Mouse (Mus musculus) hindbrain, postnatal 0 days (tissue): ENCODE measurements around the gene Ldlrap1. TPM values are rescaled to one million over a fixed set of nuclear protein-coding genes. Genes with fewer than 3 reads are reported as not detected.

Experiments
- ATAC-seq: fragments of 200-750 bp; cut with Nextera tagmentation; 2 replicates; pipeline ENCODE4 v1.8.0; 2017; ENCODE audit warnings: mild to moderate bottlenecking, moderate TSS enrichment, moderate library complexity
- DNase-seq: peaks from one replicate; pipeline ENCODE4 v3.0.0-alpha.2; 2015; ENCODE audit warnings: low spot score
- H3K27ac ChIP-seq: fragments of 300-500 bp; sonication (generic); 2 replicates; pipeline ENCODE4 v1.5.1; 2014; ENCODE audit warnings: mild to moderate bottlenecking
- H3K27me3 ChIP-seq: fragments of 300-500 bp; sonication (generic); 2 replicates; pipeline ENCODE4 v1.6.1; 2014; ENCODE audit warnings: low read length, mixed read lengths; ENCODE audit not compliant: insufficient read depth
- H3K36me3 ChIP-seq: fragments of 300-500 bp; sonication (generic); 2 replicates; pipeline ENCODE4 v1.6.1; 2014; ENCODE audit warnings: low read length, mixed read lengths; ENCODE audit not compliant: insufficient read depth
- H3K4me1 ChIP-seq: fragments of 300-500 bp; sonication (generic); 2 replicates; pipeline ENCODE4 v1.6.1; 2014; ENCODE audit warnings: antibody characterized with exemption, low read length, mixed read lengths; ENCODE audit not compliant: insufficient read depth
- H3K4me2 ChIP-seq: fragments of 300-500 bp; sonication (generic); 2 replicates; pipeline ENCODE4 v1.6.1; 2014; ENCODE audit warnings: low read depth, mild to moderate bottlenecking, low read length, moderate library complexity, mixed read lengths
- H3K4me3 ChIP-seq: fragments of 300-500 bp; sonication (generic); 2 replicates; pipeline ENCODE4 v1.5.1; 2014; ENCODE audit warnings: low read length
- H3K9ac ChIP-seq: fragments of 300-500 bp; sonication (generic); replicated peaks from 2 replicates; pipeline ENCODE4 v1.6.1; 2014; ENCODE audit warnings: mild to moderate bottlenecking, low read length, moderate library complexity, mixed read lengths
- H3K9me3 ChIP-seq: fragments of 300-500 bp; sonication (generic); 2 replicates; pipeline ENCODE4 v1.6.1; 2016; ENCODE audit warnings: low read length, mixed read lengths
- CTCF ChIP-seq: IDR thresholded peaks from 2 replicates; pipeline ENCODE4 v1.5.1; 2016; ENCODE audit warnings: antibody characterized with exemption, control low read depth, low read depth
- WGBS: fragments of 180-500 bp; shearing (Covaris S2); extraction: QIAGEN DNeasy Blood & Tissue Kit; methylation state at CpG from one replicate; pipeline ENCODE4 v1.1.7; 2014; 5-methylcytosine and 5-hydroxymethylcytosine counted together
- polyA plus RNA-seq: library from polyadenylated mRNA; unstranded; fragments of >200 nt; fragmentation: Nextera tagmentation; extraction: Ambion mirVana; gene quantifications from 2 replicates; pipeline ENCODE4 v1.2.1, GENCODE M21; 2015
- total RNA-seq: library from RNA; depleted of rRNA; stranded (reverse); fragments of >200 nt; gene quantifications from 2 replicates; pipeline ENCODE4 v1.2.3, GENCODE M21; 2014

Gene Ldlrap1
- total and polyA plus RNA-seq, 2 experiments from 2014 or later, result 2.7 to 3.1 TPM

DNA sequence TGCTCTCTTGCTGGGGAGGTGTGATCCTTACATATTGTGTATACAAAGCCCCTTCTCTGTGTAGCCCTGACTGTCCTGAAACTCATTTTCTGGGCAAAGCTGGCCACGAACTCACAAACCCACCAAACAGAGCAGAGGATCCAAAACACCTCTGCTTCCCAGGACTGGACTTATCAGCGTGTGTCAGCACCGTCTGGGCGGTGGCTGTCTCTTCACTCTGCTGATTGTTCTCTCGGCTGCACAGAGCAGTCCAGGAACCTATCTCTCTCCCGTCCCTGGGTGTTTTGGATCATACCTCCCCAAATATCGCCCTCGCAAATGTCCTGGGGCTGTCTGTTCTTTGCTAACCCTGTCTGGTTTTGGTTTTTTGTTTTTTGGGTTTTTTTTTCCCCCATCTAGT is 48.3 kb downstream of the Ldlrap1 start:
- no peak overlapping the region for H3K27ac ChIP-seq
- no peaks in the 10 kb centered on the region for H3K36me3 ChIP-seq
- H3K27me3 ChIP-seq, result no peaks in the 10 kb centered on the region
- no peak overlapping the region for H3K4me2 ChIP-seq
- 71% methylated on average over 8 of the region's 8 CpGs for whole genome bisulfite sequencing
- TF ChIP-seq CTCF, result no peak
- no peak for ATAC-seq
- DNase-seq, result no peak
- H3K9me3 ChIP-seq, result no peaks in the 10 kb centered on the region
- H3K9ac ChIP-seq, result no peak overlapping the region
- H3K4me1 ChIP-seq, result no peaks in the 10 kb centered on the region
- no peak overlapping the region for H3K4me3 ChIP-seq

DNA sequence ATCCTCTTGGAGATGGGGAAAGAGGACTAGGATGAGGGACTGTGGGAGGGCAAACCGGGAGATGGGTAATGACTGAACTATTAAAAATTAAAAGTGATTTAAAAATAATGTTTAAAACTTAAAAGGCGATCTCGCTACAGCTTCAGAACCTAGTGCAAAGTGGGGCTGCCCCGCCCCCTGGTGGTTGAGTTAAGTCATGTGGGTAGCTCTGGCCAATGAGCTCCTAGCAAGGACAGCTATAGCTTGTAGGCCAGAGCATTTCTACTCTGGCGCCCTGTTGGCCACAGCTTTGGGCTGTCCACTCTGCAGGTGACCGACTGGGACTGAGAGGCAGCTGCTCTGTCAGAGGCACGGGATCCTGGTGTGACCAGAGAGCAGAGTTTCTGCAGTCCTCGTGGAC is 53.9 kb downstream of the Ldlrap1 start:
- Histone ChIP-seq H3K27me3 (no peaks in the 10 kb centered on the region), H3K36me3 (no peaks in the 10 kb centered on the region), H3K4me3 (no peak overlapping the region), H3K4me1 (no peaks in the 10 kb centered on the region), H3K27ac (no peak overlapping the region), H3K9me3 (no peaks in the 10 kb centered on the region), H3K4me2 (no peak overlapping the region), H3K9ac (no peak overlapping the region)
- ATAC-seq, result peak; percentile 91
- peak; percentile 92 for DNase-seq
- peak; percentile 88 for TF ChIP-seq CTCF
- 5% methylated on average over 8 of the region's 8 CpGs for WGBS

DNA sequence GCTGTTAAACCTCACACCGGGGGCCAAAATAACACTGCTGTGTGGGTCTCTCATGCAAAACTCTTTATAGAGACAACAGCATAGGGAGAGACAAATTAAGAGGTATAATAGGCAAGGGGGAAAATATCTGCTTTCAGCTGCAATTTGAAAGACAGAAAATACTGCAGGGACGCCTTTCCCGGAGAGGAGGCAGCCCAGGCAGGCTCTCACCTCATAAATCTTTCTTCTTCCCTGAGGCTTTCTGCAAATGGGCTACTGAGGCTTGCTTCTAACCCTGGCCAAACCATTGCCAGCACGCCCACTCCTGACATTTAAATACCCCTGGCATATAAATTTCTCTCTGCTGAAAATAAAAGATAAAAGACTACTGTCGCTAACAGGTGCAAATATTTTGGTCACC is 62.5 kb downstream of the Ldlrap1 start:
- no peak for TF ChIP-seq CTCF
- Histone ChIP-seq H3K27me3 (no peaks in the 10 kb centered on the region), H3K9me3 (no peaks in the 10 kb centered on the region), H3K4me2 (peak overlapping the region; percentile 94), H3K4me3 (peak overlapping the region; percentile 75; the same call in 1 of the 2 replicates), H3K4me1 (peaks cover 12% of the 10 kb centered on the region), H3K9ac (0 out of 2 replicates have a peak overlapping the region, but pooled peaks have one; percentile 13), H3K36me3 (no peaks in the 10 kb centered on the region), H3K27ac (0 out of 2 replicates have a peak overlapping the region, but pooled peaks have one; percentile 77)
- DNase-seq (no peak), ATAC-seq (no peak)
- 52% methylated on average over 5 of the region's 5 CpGs for WGBS

DNA sequence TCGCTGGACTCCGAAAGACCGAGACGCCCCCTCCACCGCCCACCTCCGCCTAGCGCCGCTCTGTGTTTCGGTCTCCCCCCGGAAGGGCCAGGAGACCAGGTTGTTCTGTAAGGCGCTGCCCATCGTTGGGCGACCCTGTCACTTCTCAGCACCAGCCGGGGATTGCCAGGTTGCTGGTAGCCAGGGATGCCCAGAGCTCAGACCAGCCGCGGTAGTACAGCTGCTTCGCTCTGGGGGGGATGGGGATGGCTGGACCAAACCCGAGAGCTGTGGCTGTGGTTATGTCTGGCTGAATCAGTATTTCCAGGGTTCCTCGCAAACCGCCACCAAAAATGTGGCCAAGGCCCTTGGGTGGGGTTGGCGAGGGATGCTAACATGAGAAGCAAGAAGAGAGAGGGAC is 63.2 kb downstream of the Ldlrap1 start:
- no peaks in the 10 kb centered on the region for H3K27me3 ChIP-seq
- TF ChIP-seq CTCF, result 0 out of 2 replicates have a peak, but pooled peaks have one; percentile 15
- H3K4me2 ChIP-seq, result peak overlapping the region; percentile 94
- 0% methylated on average over 21 of the region's 21 CpGs for WGBS
- no peaks in the 10 kb centered on the region for H3K9me3 ChIP-seq
- peak overlapping the region; percentile 75 for H3K4me3 ChIP-seq
- no peak for DNase-seq
- H3K9ac ChIP-seq, result peak overlapping the region; percentile 54
- no peak; the same call in 1 of the 2 replicates for ATAC-seq
- H3K27ac ChIP-seq, result peak overlapping the region; percentile 77
- peaks cover 12% of the 10 kb centered on the region for H3K4me1 ChIP-seq
- H3K36me3 ChIP-seq, result no peaks in the 10 kb centered on the region

DNA sequence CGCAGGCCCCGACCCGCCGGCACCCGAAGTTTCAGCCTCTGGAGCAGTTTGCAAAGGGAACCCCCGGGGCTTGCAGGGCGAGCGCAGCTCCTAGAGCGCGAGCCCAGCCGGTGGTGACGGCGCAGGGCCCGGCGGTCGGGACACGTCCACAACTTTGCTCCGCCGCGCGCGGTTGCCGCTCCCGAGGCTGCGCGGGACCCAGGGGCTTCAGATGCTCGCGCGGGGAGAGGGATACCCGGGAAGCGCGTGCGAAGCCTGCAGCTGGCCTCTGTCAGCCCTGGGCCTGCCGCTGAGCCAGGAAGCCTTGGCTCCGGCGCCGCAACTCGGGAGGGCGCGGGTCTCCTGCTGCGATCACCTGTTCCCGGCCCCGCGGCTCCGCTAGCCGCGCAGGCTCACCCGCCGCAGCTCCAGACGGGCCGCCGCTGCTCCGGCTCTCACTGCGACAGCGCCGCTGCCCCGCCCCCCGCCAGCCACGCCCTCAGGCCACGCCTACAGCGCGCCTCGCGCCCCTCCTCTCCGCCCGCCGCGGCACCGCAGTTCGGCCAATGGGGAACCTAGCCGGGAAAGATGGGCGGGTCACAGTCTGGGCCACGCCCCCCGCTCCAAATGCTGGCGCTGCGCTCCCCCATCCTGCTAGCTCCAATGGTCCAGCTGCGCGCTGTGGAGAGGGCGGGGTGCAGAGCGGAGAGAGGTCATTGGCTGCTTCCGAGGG is 63.8 kb downstream of the Ldlrap1 start, which contains the start of gene Man1c1:
Gene Man1c1, minus strand, starts transcription at position 456 of the 712 bp plus-strand sequence.
- Histone ChIP-seq H3K4me1 (peaks cover 12% of the 10 kb centered on the region), H3K27me3 (no peaks in the 10 kb centered on the region), H3K4me3 (peak within 1 kb of the TSS; percentile 75), H3K4me2 (peak within 1 kb of the TSS; percentile 94), H3K9ac (peak within 1 kb of the TSS; percentile 54), H3K27ac (peak within 1 kb of the TSS; percentile 77), H3K9me3 (no peaks in the 10 kb centered on the region), H3K36me3 (no peaks in the 10 kb centered on the region)
- peak; percentile 99 for DNase-seq
- peak; percentile 98 for ATAC-seq
- under 1% methylated on average over 52 of the region's 81 CpGs for WGBS
- no peak for TF ChIP-seq CTCF

- Histone ChIP-seq H3K9me3 (no peaks in the 10 kb centered on the region), H3K4me3 (peak overlapping the region; percentile 75), H3K4me2 (peak overlapping the region; percentile 94), H3K9ac (peak overlapping the region; percentile 54), H3K27me3 (no peaks in the 10 kb centered on the region), H3K27ac (peak overlapping the region; percentile 68; the same call in 1 of the 2 replicates), H3K36me3 (no peaks in the 10 kb centered on the region), H3K4me1 (peaks cover 12% of the 10 kb centered on the region)
- 0 out of 2 replicates have a peak, but pooled peaks have one; percentile 0 for ATAC-seq
- no peak for DNase-seq
- whole genome bisulfite sequencing, result 1% methylated on average over 87 of the region's 90 CpGs
- TF ChIP-seq CTCF, result no peak
Observed at GRCm38 (mm10) chr4:134702981-134703834, 64.6 kb downstream of the Ldlrap1 start.
